Mouse (Mus musculus) urinary bladder, postnatal 10 days (tissue): ENCODE results near the gene Lad1.

Experiments
- DNase-seq: peaks from one replicate; pipeline ENCODE4 v3.0.0; 2022; ENCODE audit warnings: low spot score

Lad1 gene

GRCm38 (mm10) chr1:135818481-135819086, at the start of gene Lad1:
Gene Lad1 (plus strand): TSS chr1:135818598.
- no peak for DNase-seq

GRCm38 (mm10) chr1:135770237-135770636, 48.2 kb upstream of the Lad1 start:
- no peak for DNase-seq

GRCm38 (mm10) chr1:135770896-135771572, 47.4 kb upstream of the Lad1 start:
- no peak for DNase-seq

GRCm38 (mm10) chr1:135771573-135771970, 46.8 kb upstream of the Lad1 start:
- no peak for DNase-seq

- no peak for DNase-seq
Measured at GRCm38 (mm10) chr1:135776596-135776995, 41.8 kb upstream of the Lad1 start.

GRCm38 (mm10) chr1:135777046-135777445, 41.4 kb upstream of the Lad1 start:
- DNase-seq: no peak

- DNase-seq: no peak
Measured at GRCm38 (mm10) chr1:135778780-135779535, 39.4 kb upstream of the Lad1 start, which contains the start of gene Tnni1. Gene Tnni1 (plus strand): TSS chr1:135779434.

GRCm38 (mm10) chr1:135780649-135781048, 37.7 kb upstream of the Lad1 start:
- no peak for DNase-seq

- DNase-seq: peak; percentile 57
Measured at GRCm38 (mm10) chr1:135781220-135781619, 37.2 kb upstream of the Lad1 start.

- DNase-seq: no peak
Measured at GRCm38 (mm10) chr1:135782816-135783215, 35.6 kb upstream of the Lad1 start.

GRCm38 (mm10) chr1:135787799-135788198, 30.6 kb upstream of the Lad1 start:
- DNase-seq: no peak

- no peak for DNase-seq
Measured at GRCm38 (mm10) chr1:135788708-135789107, 29.7 kb upstream of the Lad1 start.

GRCm38 (mm10) chr1:135789815-135790214, 28.6 kb upstream of the Lad1 start:
- no peak for DNase-seq

GRCm38 (mm10) chr1:135792143-135792939, 26.1 kb upstream of the Lad1 start:
- DNase-seq: no peak

GRCm38 (mm10) chr1:135793370-135794215, 24.8 kb upstream of the Lad1 start:
- no peak for DNase-seq

- no peak for DNase-seq
Measured at GRCm38 (mm10) chr1:135794216-135795134, 23.9 kb upstream of the Lad1 start.

- DNase-seq: no peak
Measured at GRCm38 (mm10) chr1:135798492-135798891, 19.9 kb upstream of the Lad1 start.

GRCm38 (mm10) chr1:135799109-135799627, 19.2 kb upstream of the Lad1 start:
- DNase-seq: no peak

GRCm38 (mm10) chr1:135800192-135800950, 18.0 kb upstream of the Lad1 start:
- no peak for DNase-seq
